Mouse (Mus musculus): Measurements from ENCODE around the gene Cdkn1a.

Gene Cdkn1a

DNA sequence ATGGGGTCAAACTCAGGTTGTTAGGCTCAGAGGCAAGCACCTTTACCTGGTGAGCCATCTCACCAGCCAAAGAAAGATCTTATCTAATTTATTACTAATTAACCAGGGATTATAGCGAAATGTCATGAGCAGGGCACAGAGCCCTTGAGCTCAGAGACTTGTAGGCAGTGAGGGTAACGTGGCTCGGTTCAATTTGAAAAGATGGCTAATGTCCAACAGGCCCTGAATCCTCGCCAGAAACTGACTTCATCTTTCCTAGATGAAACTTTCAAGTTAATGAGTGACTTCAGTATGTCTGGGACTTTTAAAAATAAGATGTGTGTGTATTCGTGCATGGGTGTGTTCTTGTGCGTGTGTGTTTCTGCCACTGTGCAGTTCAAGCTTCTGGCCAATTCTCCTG lies 32.0 kb downstream of the Cdkn1a start:
- DNase-seq = peak; percentile 3

DNA sequence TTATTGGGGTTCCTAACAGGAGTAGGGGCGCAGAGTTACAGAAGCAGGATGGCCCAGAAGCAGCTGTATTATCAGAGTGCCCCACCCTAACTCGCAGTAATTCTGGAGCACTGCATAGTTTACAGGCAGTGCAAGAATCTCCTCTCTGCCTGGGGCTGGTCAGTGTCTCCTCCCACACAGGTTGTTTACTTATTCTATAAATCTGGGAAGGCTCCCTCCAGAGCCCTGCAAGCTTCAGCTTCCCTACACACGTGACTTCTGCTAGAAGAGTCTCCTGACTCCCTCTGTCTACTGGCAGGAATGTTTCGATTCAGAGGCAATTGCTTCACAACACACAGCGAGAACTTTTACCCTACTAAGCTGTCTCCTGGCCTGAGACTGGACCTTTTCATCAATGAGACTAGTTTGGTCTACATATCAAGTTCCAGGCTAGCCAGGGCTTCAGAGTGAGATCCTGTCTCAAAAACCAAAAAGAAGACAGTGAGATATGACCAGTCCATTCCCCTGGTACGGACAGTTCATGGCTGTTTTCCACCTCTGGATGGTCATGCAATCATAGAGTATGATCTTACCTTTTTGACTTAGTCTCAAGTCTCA lies 32.9 kb downstream of the Cdkn1a start:
- DNase-seq = no peak

DNA sequence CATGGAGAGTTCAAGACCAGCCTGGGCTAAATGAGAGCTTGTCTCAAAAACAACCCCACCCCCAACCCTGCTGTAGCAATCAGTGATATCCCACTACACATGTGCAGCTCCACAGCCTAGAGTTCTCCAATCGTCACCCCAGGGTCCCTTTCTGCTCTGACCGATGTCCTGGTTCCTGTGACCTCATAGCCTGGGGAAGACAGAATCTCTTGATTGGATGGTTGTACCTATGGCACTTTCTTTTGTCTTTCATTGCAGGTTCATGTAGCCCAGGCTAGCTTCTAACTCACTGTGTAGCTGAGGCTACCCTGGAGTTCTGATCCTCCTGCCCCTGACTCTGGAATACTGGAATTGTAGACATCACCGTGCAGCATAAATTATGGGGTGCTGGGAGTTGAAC lies 35.8 kb downstream of the Cdkn1a start:
- no peak for DNase-seq

DNA sequence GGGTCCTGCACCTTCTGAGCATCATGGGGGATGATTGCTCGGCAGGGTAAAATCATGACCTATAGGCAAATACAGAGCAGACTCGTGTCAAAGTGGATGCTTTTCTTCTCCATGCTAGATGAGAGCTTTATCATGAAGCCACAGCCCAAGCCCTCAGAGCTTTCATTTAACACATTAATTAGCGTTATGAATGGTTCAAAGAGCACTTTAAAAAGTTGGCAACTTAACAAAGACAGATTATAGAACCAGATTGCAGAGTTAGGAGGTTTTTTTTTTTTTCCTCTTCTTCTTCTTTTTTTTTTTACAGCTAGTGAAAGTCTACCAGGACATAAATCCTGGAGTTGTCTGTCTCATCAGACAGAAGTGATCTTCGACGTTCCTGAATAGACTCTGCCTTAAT lies 38.6 kb downstream of the Cdkn1a start:
- DNase-seq = no peak

DNA sequence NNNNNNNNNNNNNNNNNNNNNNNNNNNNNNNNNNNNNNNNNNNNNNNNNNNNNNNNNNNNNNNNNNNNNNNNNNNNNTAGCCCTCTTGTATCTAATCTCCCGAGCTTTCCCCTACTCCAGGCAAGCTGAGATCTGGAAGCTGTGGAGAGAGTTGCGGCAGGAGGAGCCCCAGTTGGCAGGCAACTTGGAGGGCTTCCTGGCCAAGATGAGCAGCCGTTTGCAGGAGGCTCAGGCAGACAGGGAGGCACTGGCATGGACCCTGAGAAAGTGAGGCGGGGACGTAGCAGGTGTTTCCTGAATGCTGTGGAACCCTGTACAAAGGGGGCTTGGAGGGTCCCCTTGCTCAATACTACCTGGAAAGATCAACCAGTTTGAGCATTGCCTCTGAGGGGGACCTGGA lies 44.3 kb downstream of the Cdkn1a start:
- no peak for DNase-seq

GRCm38 (mm10) chr17:29136236-29136635 lies 45.5 kb downstream of the Cdkn1a start:
- no peak for DNase-seq

GRCm38 (mm10) chr17:29137906-29138305 lies 47.1 kb downstream of the Cdkn1a start:
- DNase-seq = no peak

DNA sequence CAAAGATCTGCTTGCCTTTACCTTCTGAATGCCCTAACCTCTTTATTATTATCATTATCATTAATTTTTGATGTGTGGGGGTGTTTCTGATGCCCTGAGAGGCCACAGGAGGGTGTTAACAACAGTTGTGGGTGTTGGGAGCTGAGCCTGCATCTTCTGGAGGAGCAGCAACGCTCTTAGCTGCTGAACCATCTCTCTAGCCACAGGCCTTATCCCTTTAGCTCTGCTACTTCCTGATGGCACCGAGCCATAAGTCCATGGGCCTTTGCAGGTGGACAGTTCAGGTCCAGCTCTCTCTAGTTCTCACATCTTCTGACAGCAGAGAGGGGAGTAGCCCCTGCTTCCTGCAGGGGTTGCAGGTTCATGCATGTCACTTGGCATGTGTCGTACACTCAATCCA lies 50.8 kb downstream of the Cdkn1a start:
- no peak for DNase-seq

DNA sequence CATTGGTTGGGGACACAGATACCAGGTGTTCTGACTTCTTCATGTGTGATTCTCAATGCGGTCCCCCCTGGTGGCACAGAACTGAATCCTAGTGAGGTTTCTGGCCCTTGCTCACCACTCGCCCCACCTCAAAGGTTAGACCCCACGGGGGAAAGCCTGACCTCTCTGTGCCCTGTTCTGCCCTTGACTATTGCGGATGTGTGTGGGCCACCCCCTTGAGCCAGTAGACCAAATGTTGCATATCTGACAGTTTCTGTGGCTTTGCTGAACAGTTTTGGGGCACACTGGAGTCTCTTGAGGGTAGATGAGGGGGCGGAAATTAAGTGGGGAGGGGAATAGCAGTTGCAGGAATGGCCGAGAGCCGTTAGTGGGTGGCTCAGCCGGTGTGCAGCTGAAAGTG lies 52.5 kb downstream of the Cdkn1a start:
- DNase-seq = no peak

GRCm38 (mm10) chr17:29145101-29145500 lies 54.3 kb downstream of the Cdkn1a start:
- no peak for DNase-seq

GRCm38 (mm10) chr17:29147273-29147672 lies 56.5 kb downstream of the Cdkn1a start:
- no peak for DNase-seq

DNA sequence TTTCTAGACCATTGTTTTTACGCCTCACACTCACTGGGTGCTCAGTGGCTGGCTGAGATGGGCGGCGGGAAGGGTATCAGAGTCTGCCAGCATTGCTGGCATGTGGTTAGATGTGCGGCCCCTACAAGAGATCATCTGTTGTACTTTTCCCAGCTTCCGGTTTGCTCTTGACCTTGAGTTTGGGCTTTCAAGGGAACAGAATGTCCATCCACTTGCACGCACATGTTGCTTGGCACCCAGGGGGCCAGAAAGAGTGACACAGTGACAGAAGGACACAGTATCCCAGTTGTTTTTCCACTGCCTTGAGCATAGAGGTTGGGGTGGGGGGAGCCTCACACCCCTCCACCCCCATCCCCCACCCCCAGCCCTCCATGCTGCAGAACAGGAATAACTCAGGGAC lies 57.0 kb downstream of the Cdkn1a start:
- DNase-seq = no peak

GRCm38 (mm10) chr17:29149766-29150165 lies 59.0 kb downstream of the Cdkn1a start:
- DNase-seq = no peak
